Mouse (Mus musculus) liver, embryonic 16.5 days (tissue): ENCODE results near the gene Ptch2. TPM values are rescaled to one million over a fixed set of nuclear protein-coding genes. Genes with fewer than 3 reads are reported as not detected.

Experiments
- ATAC-seq: fragments of 200-750 bp; cut with Nextera tagmentation; 2 replicates; pipeline ENCODE4 v1.8.0; 2017; ENCODE audit warnings: low read depth, mild to moderate bottlenecking, moderate number of reproducible peaks, moderate library complexity
- H3K27ac ChIP-seq: fragments of 300-500 bp; sonication (generic); 2 replicates; pipeline ENCODE4 v1.5.1; 2014; ENCODE audit warnings: mild to moderate bottlenecking, low read length
- H3K27me3 ChIP-seq: fragments of 300-500 bp; sonication (generic); 2 replicates; pipeline ENCODE4 v1.6.1; 2014; ENCODE audit warnings: low read depth, low read length, mixed read lengths; ENCODE audit not compliant: control insufficient read depth, insufficient read depth
- H3K36me3 ChIP-seq: fragments of 300-500 bp; sonication (generic); 2 replicates; pipeline ENCODE4 v1.6.1; 2014; ENCODE audit warnings: mild to moderate bottlenecking; ENCODE audit not compliant: control insufficient read depth, insufficient read depth
- H3K4me1 ChIP-seq: fragments of 300-500 bp; sonication (generic); 2 replicates; pipeline ENCODE4 v1.6.1; 2014; ENCODE audit warnings: low read depth, low read length, mixed read lengths; ENCODE audit not compliant: control insufficient read depth
- H3K4me2 ChIP-seq: fragments of 300-500 bp; sonication (generic); 2 replicates; pipeline ENCODE4 v1.6.1; 2014; ENCODE audit warnings: low read depth, low read length, mixed read lengths
- H3K4me3 ChIP-seq: fragments of 300-500 bp; sonication (generic); 2 replicates; pipeline ENCODE4 v1.5.1; 2014; ENCODE audit warnings: low read depth, mild to moderate bottlenecking, low read length
- H3K9ac ChIP-seq: fragments of 300-500 bp; sonication (generic); 2 replicates; pipeline ENCODE4 v1.6.1; 2014; ENCODE audit warnings: low read depth, low read length
- H3K9me3 ChIP-seq: fragments of 300-500 bp; sonication (generic); replicated peaks from 2 replicates; pipeline ENCODE4 v1.6.1; 2016; ENCODE audit warnings: low read length; ENCODE audit not compliant: control insufficient read depth
- WGBS: fragments of 180-500 bp; shearing (Covaris S2); extraction: QIAGEN DNeasy Blood & Tissue Kit; methylation state at CpG from one replicate; pipeline ENCODE4 v1.1.7; 2014; ENCODE audit not compliant: insufficient replicate concordance; 5-methylcytosine and 5-hydroxymethylcytosine counted together
- polyA plus RNA-seq: library from polyadenylated mRNA; unstranded; fragments of >200 nt; fragmentation: Nextera tagmentation; extraction: Ambion mirVana; gene quantifications from 2 replicates; pipeline ENCODE4 v1.2.1, GENCODE M21; 2015

Gene Ptch2
- polyA plus RNA-seq, 1 experiment from 2014 or later, result 0.67 TPM

DNA sequence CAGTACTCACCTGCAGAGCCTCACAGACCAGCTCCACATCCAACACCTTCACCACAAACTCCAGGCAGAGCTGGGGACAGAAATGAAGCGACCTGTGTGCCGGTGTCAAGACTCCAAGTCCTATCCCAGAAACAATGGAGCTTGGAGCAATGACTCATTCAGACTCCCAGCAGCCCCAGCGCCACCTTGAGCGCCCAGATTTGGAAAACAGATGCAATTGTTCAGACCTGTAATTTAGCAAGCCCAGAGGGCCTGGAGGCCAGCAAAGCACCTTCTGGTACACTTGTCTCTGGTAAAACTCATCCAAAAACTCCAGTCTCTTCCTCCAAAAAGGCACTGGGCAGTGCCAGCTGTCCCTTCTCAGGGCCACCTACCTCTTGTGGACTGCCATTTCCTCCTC lies 26.3 kb downstream of the Ptch2 start:
- Histone ChIP-seq H3K27me3 (no peaks in the 10 kb centered on the region), H3K4me3 (no peak overlapping the region), H3K4me1 (peaks cover 30% of the 10 kb centered on the region), H3K9me3 (no peaks in the 10 kb centered on the region), H3K9ac (no peak overlapping the region), H3K27ac (no peak overlapping the region), H3K36me3 (no peaks in the 10 kb centered on the region), H3K4me2 (no peak overlapping the region)
- 67% methylated on average over 4 of the region's 4 CpGs for WGBS
- ATAC-seq, result no peak

DNA sequence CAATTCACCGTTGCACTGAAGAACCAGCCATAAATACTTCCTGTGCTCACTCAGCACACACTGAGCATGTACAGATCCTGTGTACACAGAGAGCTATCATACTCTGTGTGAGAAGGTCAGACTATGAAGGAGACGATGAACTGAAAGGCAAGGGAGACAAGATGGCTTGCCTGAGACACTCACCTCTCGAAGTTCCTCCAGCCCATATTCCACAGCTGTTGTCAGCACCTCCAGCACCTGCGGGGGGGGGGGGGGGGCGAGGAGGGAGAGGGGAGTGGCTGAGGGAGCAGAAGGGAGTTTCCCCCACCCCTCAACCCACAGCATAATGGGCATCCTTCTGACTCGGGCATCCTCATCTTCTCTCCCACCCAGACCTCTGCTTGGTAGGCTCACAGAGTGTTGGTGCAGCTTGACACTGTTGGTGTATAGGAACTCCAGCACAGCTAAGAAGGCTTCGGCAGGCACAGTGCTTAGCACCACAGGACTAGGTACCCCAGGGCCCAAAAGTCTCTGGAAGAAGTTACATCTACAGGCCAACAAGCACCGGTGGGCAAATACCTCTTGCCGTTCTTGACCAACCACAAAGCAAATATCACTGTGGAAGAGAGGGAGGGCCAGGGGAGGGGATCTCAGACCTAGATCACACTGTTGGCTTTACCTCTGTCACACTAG lies 27.8 kb downstream of the Ptch2 start:
- 52% methylated on average over 8 of the region's 9 CpGs for WGBS
- no peaks in the 10 kb centered on the region for H3K36me3 ChIP-seq
- no peak for ATAC-seq
- no peak overlapping the region for H3K27ac ChIP-seq
- H3K4me3 ChIP-seq, result no peak overlapping the region
- H3K4me2 ChIP-seq, result no peak overlapping the region
- H3K9ac ChIP-seq, result no peak overlapping the region
- no peaks in the 10 kb centered on the region for H3K9me3 ChIP-seq
- H3K27me3 ChIP-seq, result no peaks in the 10 kb centered on the region
- peaks cover 30% of the 10 kb centered on the region for H3K4me1 ChIP-seq

DNA sequence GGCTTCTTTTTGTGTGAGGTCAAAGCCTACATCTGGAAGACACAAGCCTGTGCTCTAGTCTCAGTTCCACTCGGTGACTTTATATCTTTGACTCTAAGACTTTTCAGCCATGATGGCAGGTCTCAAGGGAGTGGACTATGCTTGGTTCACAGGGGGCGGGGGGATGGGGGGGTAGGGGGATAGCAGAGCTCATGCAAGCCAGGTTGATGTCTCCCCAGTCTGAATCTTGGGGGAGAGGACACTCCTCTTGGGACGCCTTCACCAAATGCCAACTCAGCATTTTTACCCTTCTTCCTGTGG lies 28.3 kb downstream of the Ptch2 start:
- Histone ChIP-seq H3K27ac (peak overlapping the region; percentile 39), H3K4me2 (0 out of 2 replicates have a peak overlapping the region, but pooled peaks have one; percentile 42), H3K36me3 (no peaks in the 10 kb centered on the region), H3K4me1 (peaks cover 30% of the 10 kb centered on the region), H3K4me3 (no peak overlapping the region), H3K9me3 (no peaks in the 10 kb centered on the region), H3K27me3 (no peaks in the 10 kb centered on the region), H3K9ac (no peak overlapping the region)
- no peak for ATAC-seq
- WGBS, result 43% methylated on average over 3 of the region's 3 CpGs

DNA sequence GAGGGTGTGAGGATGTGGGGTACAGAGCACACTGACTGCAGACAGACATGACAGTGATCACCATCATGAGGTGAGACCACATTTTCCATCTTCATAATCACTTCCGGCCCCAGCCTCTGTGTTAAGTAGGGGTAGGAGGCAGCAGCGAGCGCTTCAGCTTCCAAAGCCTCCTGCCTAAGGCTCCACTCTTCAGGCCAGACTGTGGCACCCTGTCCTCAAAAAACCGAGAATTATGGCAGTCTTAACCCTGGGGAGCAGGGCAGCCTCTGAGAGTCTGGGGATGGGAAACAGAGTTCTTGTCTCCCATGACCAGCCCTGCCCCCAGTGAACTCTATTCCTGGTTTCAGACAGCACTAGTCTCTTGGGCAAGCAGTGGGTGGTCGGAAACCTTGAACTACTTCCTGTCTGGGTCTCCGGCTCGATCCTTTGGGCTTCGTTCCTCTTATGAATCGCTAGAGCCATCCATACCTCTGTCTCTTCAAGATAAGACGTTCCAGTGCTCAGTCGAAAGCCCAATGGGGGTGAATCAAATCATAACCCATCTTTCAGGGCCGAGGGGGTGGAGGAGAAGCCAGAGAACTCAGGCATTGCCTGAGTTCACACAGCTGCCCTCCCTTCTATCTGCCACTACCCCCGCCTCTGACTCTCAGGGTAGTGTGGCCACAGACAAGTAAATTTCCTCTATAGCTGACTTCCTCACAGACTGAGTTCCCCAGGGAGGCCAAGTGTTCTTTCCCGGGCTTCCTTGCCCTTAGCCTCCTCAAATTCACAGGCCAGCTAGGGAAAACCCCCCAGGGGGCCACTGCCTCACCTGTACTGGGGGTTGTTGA lies 28.9 kb downstream of the Ptch2 start:
- H3K9me3 ChIP-seq, result no peaks in the 10 kb centered on the region
- no peaks in the 10 kb centered on the region for H3K36me3 ChIP-seq
- peak overlapping the region; percentile 42 for H3K4me2 ChIP-seq
- H3K27ac ChIP-seq, result peak overlapping the region; percentile 39
- 0 out of 2 replicates have a peak overlapping the region, but pooled peaks have one; percentile 20 for H3K9ac ChIP-seq
- H3K27me3 ChIP-seq, result no peaks in the 10 kb centered on the region
- whole genome bisulfite sequencing, result 12% methylated on average over 14 of the region's 14 CpGs
- no peak for ATAC-seq
- H3K4me3 ChIP-seq, result no peak overlapping the region
- H3K4me1 ChIP-seq, result peaks cover 29% of the 10 kb centered on the region

DNA sequence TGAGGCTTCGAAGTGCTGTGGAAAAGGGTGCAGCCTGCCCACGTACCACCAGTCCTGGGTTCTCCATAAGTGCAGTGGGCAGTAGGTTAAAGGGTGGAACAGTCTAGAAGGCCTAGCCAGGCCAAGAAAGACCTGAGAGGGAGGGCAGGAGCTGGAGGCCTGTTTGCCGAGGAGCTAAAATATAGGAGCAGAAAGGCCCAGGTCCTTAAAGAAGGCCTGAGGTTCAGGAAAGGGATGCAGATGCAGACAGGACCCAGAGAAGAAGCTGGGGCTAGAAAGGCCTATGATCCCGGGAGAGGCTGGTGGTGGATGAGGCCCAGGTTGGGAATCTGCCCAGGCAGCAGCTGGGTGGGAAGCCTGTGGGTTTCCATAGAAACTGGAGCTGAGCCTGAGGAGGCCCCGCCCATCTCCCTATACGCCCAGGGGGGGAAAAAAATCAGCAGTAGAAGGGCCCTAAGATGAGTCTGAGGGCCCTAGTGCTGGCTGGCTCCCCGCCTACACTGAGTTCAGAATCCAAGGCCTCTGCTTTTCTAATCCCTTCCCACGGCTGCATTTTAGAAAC lies 29.6 kb downstream of the Ptch2 start, which contains the start of gene Btbd19:
TSS of gene Btbd19 (minus strand) at position 378 of the 562 bp plus-strand sequence.
- no peak within 1 kb of the TSS for H3K4me3 ChIP-seq
- no peaks in the 10 kb centered on the region for H3K27me3 ChIP-seq
- peak within 1 kb of the TSS; percentile 39 for H3K27ac ChIP-seq
- WGBS, result 35% methylated on average over 8 of the region's 8 CpGs
- H3K4me1 ChIP-seq, result peaks cover 25% of the 10 kb centered on the region
- no peaks in the 10 kb centered on the region for H3K9me3 ChIP-seq
- peak within 1 kb of the TSS; percentile 42 for H3K4me2 ChIP-seq
- ATAC-seq, result no peak
- H3K9ac ChIP-seq, result peak within 1 kb of the TSS; percentile 20; the same call in 1 of the 2 replicates
- H3K36me3 ChIP-seq, result no peaks in the 10 kb centered on the region

GRCm38 (mm10) chr4:117125910-117126674 lies 30.2 kb downstream of the Ptch2 start:
- 32% methylated on average over 15 of the region's 15 CpGs for WGBS
- H3K9ac ChIP-seq, result peak overlapping the region; percentile 20; the same call in 1 of the 2 replicates
- peak; percentile 53 for ATAC-seq

DNA sequence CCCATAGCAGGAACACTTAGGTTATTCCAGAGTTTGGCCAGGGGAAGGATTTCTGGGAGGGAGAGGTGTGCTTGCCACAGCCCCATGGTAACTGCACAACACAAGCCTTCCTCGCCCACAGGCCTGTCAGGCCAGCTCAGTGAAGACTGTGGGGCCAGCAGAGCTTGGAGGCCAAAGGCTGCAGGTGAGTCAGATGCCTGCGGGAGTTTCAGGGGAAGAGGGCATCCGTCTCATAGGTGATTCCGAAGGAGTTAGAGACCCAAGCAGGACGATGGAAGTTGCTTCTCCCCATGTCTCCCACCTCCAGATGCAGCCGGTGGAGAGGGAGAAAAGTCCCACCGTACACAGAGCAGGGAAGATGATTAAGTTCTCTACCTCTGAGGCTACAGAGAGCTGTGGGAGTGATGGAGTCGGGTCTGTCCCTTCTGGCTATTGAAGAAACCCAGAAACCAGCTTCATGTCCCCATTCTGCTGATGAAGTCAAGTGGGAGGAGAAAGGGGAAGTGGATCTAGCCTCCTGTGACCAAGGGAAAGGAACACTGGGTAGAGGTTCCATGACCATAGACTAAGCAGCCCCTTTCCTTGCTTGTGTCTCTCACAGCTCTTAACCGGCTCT lies 30.9 kb downstream of the Ptch2 start, which contains the start of gene Tctex1d4:
TSS of gene Tctex1d4 (plus strand) at position 120 of the 616 bp plus-strand sequence.
- H3K9me3 ChIP-seq, result no peaks in the 10 kb centered on the region
- H3K4me1 ChIP-seq, result peaks cover 20% of the 10 kb centered on the region
- peak within 1 kb of the TSS; percentile 39 for H3K27ac ChIP-seq
- 62% methylated on average over 9 of the region's 9 CpGs for WGBS
- peak within 1 kb of the TSS; percentile 20; the same call in 1 of the 2 replicates for H3K9ac ChIP-seq
- H3K4me3 ChIP-seq, result no peak within 1 kb of the TSS
- ATAC-seq, result no peak
- H3K27me3 ChIP-seq, result peaks cover 4% of the 10 kb centered on the region; the same call in 1 of the 2 replicates
- H3K36me3 ChIP-seq, result no peaks in the 10 kb centered on the region
- H3K4me2 ChIP-seq, result no peak within 1 kb of the TSS

More at GRCm38 (mm10) chr4:117125910-117126674, 30.2 kb downstream of the Ptch2 start:
- H3K36me3 ChIP-seq, result no peaks in the 10 kb centered on the region
- no peaks in the 10 kb centered on the region for H3K9me3 ChIP-seq
- H3K4me2 ChIP-seq, result no peak overlapping the region
- H3K27me3 ChIP-seq, result no peaks in the 10 kb centered on the region
- peak overlapping the region; percentile 39 for H3K27ac ChIP-seq
- H3K4me1 ChIP-seq, result peaks cover 25% of the 10 kb centered on the region
- no peak overlapping the region for H3K4me3 ChIP-seq

GRCm38 (mm10) chr4:117127991-117128686 lies 32.3 kb downstream of the Ptch2 start:
- no peaks in the 10 kb centered on the region for H3K36me3 ChIP-seq
- no peak overlapping the region for H3K4me2 ChIP-seq
- H3K4me3 ChIP-seq, result no peak overlapping the region
- no peak for ATAC-seq
- no peaks in the 10 kb centered on the region for H3K9me3 ChIP-seq
- H3K27ac ChIP-seq, result no peak overlapping the region
- H3K4me1 ChIP-seq, result peaks cover 28% of the 10 kb centered on the region
- H3K27me3 ChIP-seq, result peaks cover 15% of the 10 kb centered on the region
- no peak overlapping the region for H3K9ac ChIP-seq
- 80% methylated on average over 33 of the region's 33 CpGs for WGBS
